Mouse (Mus musculus) ES-E14 (cell line): ENCODE measurements at regions not wholly inside any gene's neighbourhood (a gene's known extent, or its start where the extent isn't known, plus 50 kb on each side); places are given as distances from the start of the nearest gene placed in this dataset.

ENCODE experiments used
- DNase-seq: peaks from one replicate; pipeline ENCODE4 v3.0.0-alpha.2; 2013; ENCODE audit warnings: low read depth, low spot score
- H3K27ac ChIP-seq: 2 replicates; pipeline ENCODE4 v1.5.1; 2012; ENCODE audit warnings: low read depth, mild to moderate bottlenecking, low read length, moderate library complexity, mixed read lengths; ENCODE audit not compliant: poor library complexity, insufficient read depth, severe bottlenecking
- H3K36me3 ChIP-seq: 2 replicates; pipeline ENCODE4 v1.6.1; 2012; ENCODE audit warnings: mild to moderate bottlenecking, low read length, moderate library complexity, mixed read lengths; ENCODE audit not compliant: control insufficient read depth, poor library complexity, insufficient read depth, severe bottlenecking
- H3K4me1 ChIP-seq, 2 experiments: fragments of 150-350 bp in 1 of 2; sonication (generic) in 1 of 2; 2 replicates each; pipeline ENCODE4 v1.6.1; 2012; ENCODE audit warnings: low read length in 2 of 2, mild to moderate bottlenecking in 1 of 2, mixed read lengths in 1 of 2; ENCODE audit not compliant: control insufficient read depth in 2 of 2, insufficient read depth in 2 of 2, poor library complexity in 1 of 2
- H3K4me3 ChIP-seq, 2 experiments: fragments of 150-350 bp in 1 of 2; sonication (generic) in 1 of 2; 2 replicates each; pipeline ENCODE4 v1.5.1; 2012; ENCODE audit warnings: low read length in 2 of 2, low read depth in 1 of 2, mild to moderate bottlenecking in 1 of 2, mixed read lengths in 1 of 2; ENCODE audit not compliant: insufficient read depth in 1 of 2, poor library complexity in 1 of 2, severe bottlenecking in 1 of 2
- H3K9ac ChIP-seq: 2 replicates; pipeline ENCODE4 v1.6.1; 2012; ENCODE audit warnings: low read depth, mild to moderate bottlenecking, low read length, mixed read lengths; ENCODE audit not compliant: poor library complexity, insufficient read depth, severe bottlenecking
- H3K9me3 ChIP-seq: fragments of 150-350 bp; sonication (generic); 2 replicates; pipeline ENCODE4 v1.6.1; 2012; ENCODE audit warnings: low read depth, mild to moderate bottlenecking, low read length; ENCODE audit not compliant: control insufficient read depth, insufficient read depth
- CHD2 ChIP-seq: IDR thresholded peaks from 2 replicates; pipeline ENCODE4 v1.6.1; 2014; ENCODE audit warnings: mild to moderate bottlenecking, low read depth, low read length, inconsistent platforms
- HCFC1 ChIP-seq: IDR thresholded peaks from 2 replicates; pipeline ENCODE4 v1.6.1; 2012; ENCODE audit warnings: low read length, inconsistent platforms, borderline replicate concordance; ENCODE audit not compliant: insufficient read depth
- MAFK ChIP-seq: IDR thresholded peaks from 2 replicates; pipeline ENCODE4 v1.6.1; 2014; ENCODE audit warnings: mild to moderate bottlenecking, low read depth, low read length, inconsistent platforms; ENCODE audit not compliant: insufficient read depth
- ZC3H11A ChIP-seq: IDR thresholded peaks from 2 replicates; pipeline ENCODE4 v1.6.1; 2012; ENCODE audit warnings: low read depth, mild to moderate bottlenecking, inconsistent platforms, low read length, borderline replicate concordance
- ZNF384 ChIP-seq: IDR thresholded peaks from 2 replicates; pipeline ENCODE4 v1.6.1; 2012; ENCODE audit warnings: low read depth, low read length, inconsistent platforms
- in situ Hi-C, 2 experiments: fragments of 600-800 bp; cut with MboI; formaldehyde crosslinking; loops; one replicate each; pipeline ENCODE4 v1.15.1; 2025; ENCODE audit warnings: low sequenced_read_pairs in 2 of 2, inconsistent platforms in 1 of 2; ENCODE audit not compliant: unreplicated experiment in 2 of 2

DNA sequence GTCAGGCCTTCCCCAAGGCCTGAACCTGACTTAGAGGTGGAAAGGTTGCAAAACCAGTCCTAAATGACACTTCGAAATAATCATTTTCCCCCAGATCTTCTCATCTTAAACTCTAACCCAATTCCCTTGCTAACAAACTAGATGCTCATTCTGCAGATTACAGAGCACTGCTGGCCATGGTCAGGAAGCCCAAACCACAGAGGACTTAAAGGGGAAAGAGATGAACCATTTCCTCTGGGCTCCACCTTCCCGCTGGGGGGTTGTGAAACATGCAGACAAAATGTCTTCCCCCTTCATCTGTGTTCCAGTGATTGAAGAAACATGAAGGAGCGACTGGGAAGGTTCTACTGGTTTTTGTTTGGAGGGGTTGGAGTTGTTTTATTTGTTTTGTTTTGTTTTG is 181.4 kb downstream of the Dhx15 start:
- H3K9ac ChIP-seq, result no peak overlapping the region
- no peak overlapping the region for H3K27ac ChIP-seq
- H3K36me3 ChIP-seq, result no peaks in the 10 kb centered on the region
- in situ Hi-C loops, result no loop called here
- no peaks in the 10 kb centered on the region for H3K4me1 ChIP-seq
- no peaks in the 10 kb centered on the region for H3K9me3 ChIP-seq
- no peak for TF ChIP-seq ZC3H11A
- TF ChIP-seq HCFC1, result no peak
- TF ChIP-seq MAFK, result no peak
- no peak for DNase-seq
- H3K4me3 ChIP-seq, result no peak overlapping the region

- Histone ChIP-seq H3K9me3 (no peaks in the 10 kb centered on the region), H3K4me3 (no peak overlapping the region), H3K4me1 (no peaks in the 10 kb centered on the region), H3K9ac (no peak overlapping the region), H3K27ac (no peak overlapping the region), H3K36me3 (no peaks in the 10 kb centered on the region)
- in situ Hi-C loops, result no loop called here
- DNase-seq, result no peak
- TF ChIP-seq ZC3H11A (no peak), ZNF384 (no peak), CHD2 (no peak), HCFC1 (no peak), MAFK (no peak)
These were observed 183.5 kb downstream of the Dhx15 start for GRCm38 (mm10) chr5:52006843-52007242.

GRCm38 (mm10) chr5:51990847-51991610 is 199.3 kb downstream of the Dhx15 start:
- Histone ChIP-seq H3K4me3 (no peak overlapping the region), H3K9ac (no peak overlapping the region), H3K9me3 (no peaks in the 10 kb centered on the region), H3K27ac (no peak overlapping the region), H3K36me3 (no peaks in the 10 kb centered on the region), H3K4me1 (no peaks in the 10 kb centered on the region)
- no peak for TF ChIP-seq CHD2
- no peak for TF ChIP-seq HCFC1
- no peak for TF ChIP-seq MAFK
- TF ChIP-seq ZC3H11A, result no peak
- TF ChIP-seq ZNF384, result no peak
- DNase-seq, result no peak
- in situ Hi-C loops, result no loop called here

DNA sequence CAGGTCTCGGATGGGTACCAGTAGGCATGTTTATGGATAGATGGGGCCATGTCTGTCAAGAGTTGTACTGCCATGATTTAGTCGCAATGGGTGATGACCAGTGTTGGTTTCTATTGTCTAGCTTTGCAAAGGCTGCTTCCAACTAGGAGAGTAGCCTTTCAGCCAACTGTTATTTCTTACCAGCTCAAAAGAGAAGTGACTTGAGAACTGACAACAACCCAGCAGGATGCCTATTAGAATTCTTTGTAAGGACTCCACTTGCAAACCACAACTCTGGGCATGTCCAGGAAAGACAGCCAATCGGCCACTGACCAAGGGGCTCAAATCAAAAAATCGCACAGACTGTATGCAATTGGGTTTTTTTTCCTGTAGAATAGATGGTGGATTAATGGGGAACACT is 200.9 kb downstream of the Dhx15 start:
- DNase-seq, result no peak
- Histone ChIP-seq H3K27ac (no peak overlapping the region), H3K36me3 (no peaks in the 10 kb centered on the region), H3K9me3 (no peaks in the 10 kb centered on the region), H3K9ac (no peak overlapping the region), H3K4me1 (no peaks in the 10 kb centered on the region), H3K4me3 (no peak overlapping the region)
- in situ Hi-C loops, result no loop called here
- TF ChIP-seq MAFK (no peak), ZC3H11A (no peak), ZNF384 (no peak), CHD2 (no peak), HCFC1 (no peak)
